Mouse (Mus musculus): ENCODE measurements around the gene Trp53bp2.

DNA sequence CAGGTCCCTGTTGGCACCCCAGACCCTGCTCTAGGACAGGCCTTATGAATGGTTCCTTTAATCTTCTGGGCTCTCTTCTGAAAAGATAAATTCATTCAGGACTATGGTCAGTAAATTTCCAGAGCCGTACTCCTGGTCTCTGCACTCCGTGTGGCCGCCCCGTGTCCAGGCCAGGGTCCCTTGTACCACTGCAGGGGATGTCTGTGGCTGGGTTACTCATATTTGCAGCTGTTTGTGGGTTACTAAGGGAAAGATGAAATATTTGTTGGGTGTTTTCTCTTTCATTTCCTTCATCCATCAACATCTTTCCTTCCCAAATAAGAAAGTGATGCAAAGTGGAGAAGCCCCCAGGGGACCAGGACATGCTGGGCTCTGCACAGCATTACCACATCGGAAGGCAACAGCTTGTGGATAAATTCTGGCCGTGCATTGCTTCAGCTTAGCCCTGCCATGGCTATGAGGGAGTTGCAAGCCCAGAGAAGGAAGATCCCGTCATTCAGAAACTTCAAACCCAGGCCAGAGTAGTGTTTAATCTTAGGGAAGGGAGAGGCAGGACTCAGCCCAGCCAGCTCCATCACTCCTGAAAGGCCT lies 92.9 kb downstream of the Trp53bp2 start:
- TF ChIP-seq POLR2A (IDR thresholded peaks at IDR 0.05; ENCODE audit: borderline replicate concordance, extremely low read depth, insufficient read depth, insufficient read length, poor library complexity, severe bottlenecking): no peak
- no peak for TF ChIP-seq CTCF (IDR thresholded peaks at IDR 0.05; ENCODE audit: borderline replicate concordance, extremely low read depth, insufficient read depth, insufficient read length)

Measured in brain, embryonic 14.5 days (tissue).